Mouse (Mus musculus): ENCODE data around the gene Capn12.

GRCm38 (mm10) chr7:28862817-28863499, 18.3 kb upstream of the Capn12 start:
- TF ChIP-seq POLR2A (IDR thresholded peaks at IDR 0.05; ENCODE audit: control insufficient read depth, low read depth, low read length) (no peak), CTCF (IDR thresholded peaks at IDR 0.05; ENCODE audit: control insufficient read depth, insufficient read depth, insufficient replicate concordance, low read depth, low read length) (no peak)

Data from testis, adult 2 months (tissue).